Mouse (Mus musculus) heart, adult 2 months (tissue): ENCODE data around the gene P2rx5.

Experiments
- CTCF ChIP-seq: fragments of 200-600 bp; IDR thresholded peaks from 2 replicates; pipeline ENCODE4 v1.8.1; 2022; ENCODE audit warnings: antibody characterized with exemption, mild to moderate bottlenecking, moderate library complexity
- POLR2A ChIP-seq: fragments of 200-500 bp; IDR thresholded peaks from 2 replicates; pipeline ENCODE4 v1.6.1; 2011; ENCODE audit warnings: mild to moderate bottlenecking, low read depth, low read length, control low read depth; ENCODE audit not compliant: insufficient read depth

DNA sequence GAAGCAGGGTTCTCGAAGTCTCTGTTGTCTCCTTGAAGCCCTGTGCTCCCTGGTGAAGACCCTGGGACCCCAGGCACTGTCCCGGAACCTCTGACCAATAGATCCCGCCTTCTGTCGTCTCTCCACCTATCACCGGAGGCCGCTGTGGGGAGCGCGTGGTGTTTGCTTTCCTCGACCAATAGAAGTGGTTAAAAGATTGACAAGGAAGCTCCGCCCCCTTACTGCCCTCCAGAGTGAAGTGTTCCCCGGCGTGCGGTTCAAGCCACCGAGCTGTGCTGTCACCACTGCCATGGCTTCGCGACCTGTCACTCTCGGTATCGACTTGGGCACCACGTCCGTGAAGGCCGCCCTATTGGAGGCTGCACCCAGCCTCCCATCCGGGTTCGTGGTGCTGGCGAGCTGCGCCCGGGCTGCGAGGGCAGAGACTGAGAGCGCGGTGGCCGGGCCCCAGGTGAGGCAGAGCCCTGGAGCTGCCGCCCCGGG is 39.0 kb downstream of the P2rx5 start, which contains the start of gene Shpk:
- peak; percentile 87 for TF ChIP-seq POLR2A
- no peak; the same call in 1 of the 2 replicates for TF ChIP-seq CTCF
